Mouse (Mus musculus) spleen, postnatal 36 days (tissue): ENCODE measurements at regions not wholly inside any gene's neighbourhood (a gene's known extent, or its start where the extent isn't known, plus 50 kb on each side); places are given as distances from the start of the nearest gene placed in this dataset.

Experiments
- DNase-seq, 2 experiments: peaks; one replicate each; pipeline ENCODE4 v3.0.0; 2022; ENCODE audit warnings: low spot score in 2 of 2, mixed read lengths in 1 of 2

GRCm38 (mm10) chr9:32003730-32004129, 90.5 kb upstream of the Barx2 start:
- no peak for DNase-seq

GRCm38 (mm10) chr9:32005348-32005747, 92.1 kb upstream of the Barx2 start:
- no peak for DNase-seq

- no peak for DNase-seq
Observed at GRCm38 (mm10) chr9:32006350-32006749, 93.1 kb upstream of the Barx2 start.

GRCm38 (mm10) chr9:32010953-32011770, 97.9 kb upstream of the Barx2 start:
- no peak for DNase-seq

GRCm38 (mm10) chr9:32016286-32016685, 99.7 kb upstream of the Arhgap32 start:
- DNase-seq, result no peak

GRCm38 (mm10) chr9:32018020-32018419, 97.9 kb upstream of the Arhgap32 start:
- no peak for DNase-seq

GRCm38 (mm10) chr9:32019786-32020185, 96.2 kb upstream of the Arhgap32 start:
- no peak for DNase-seq

GRCm38 (mm10) chr9:32020942-32021731, 94.8 kb upstream of the Arhgap32 start:
- DNase-seq, result no peak

- DNase-seq, result no peak
Observed at GRCm38 (mm10) chr9:32021755-32022154, 94.2 kb upstream of the Arhgap32 start.

- DNase-seq, result no peak
Observed at GRCm38 (mm10) chr9:32022996-32023395, 92.9 kb upstream of the Arhgap32 start.

GRCm38 (mm10) chr9:32024767-32025166, 91.2 kb upstream of the Arhgap32 start:
- DNase-seq, result no peak

- DNase-seq, result no peak
Observed at GRCm38 (mm10) chr9:32027962-32028361, 88.0 kb upstream of the Arhgap32 start.

- no peak for DNase-seq
Observed at GRCm38 (mm10) chr9:32029001-32029400, 86.9 kb upstream of the Arhgap32 start.

- no peak for DNase-seq
Observed at GRCm38 (mm10) chr9:32029786-32030185, 86.2 kb upstream of the Arhgap32 start.

- DNase-seq, result no peak
Observed at GRCm38 (mm10) chr9:32030203-32030602, 85.7 kb upstream of the Arhgap32 start.

- DNase-seq, result peak; percentile 16 to 28
Observed at GRCm38 (mm10) chr9:32031950-32032453, 83.9 kb upstream of the Arhgap32 start.

GRCm38 (mm10) chr9:32032521-32033185, 83.3 kb upstream of the Arhgap32 start:
- peak in 1 of 2 experiments; percentile 3 for DNase-seq

GRCm38 (mm10) chr9:32033937-32034336, 82.0 kb upstream of the Arhgap32 start:
- DNase-seq, result no peak

- DNase-seq, result no peak
Observed at GRCm38 (mm10) chr9:32039999-32040398, 75.9 kb upstream of the Arhgap32 start.

GRCm38 (mm10) chr9:32043344-32043743, 72.6 kb upstream of the Arhgap32 start:
- DNase-seq, result no peak

- no peak for DNase-seq
Observed at GRCm38 (mm10) chr9:32046791-32047190, 69.1 kb upstream of the Arhgap32 start.

- DNase-seq, result no peak
Observed at GRCm38 (mm10) chr9:32048941-32049340, 67.0 kb upstream of the Arhgap32 start.
